Mouse (Mus musculus) forebrain, embryonic 14.5 days (tissue): ENCODE data around the gene Nek1. TPM values are rescaled to one million over a fixed set of nuclear protein-coding genes. Genes with fewer than 3 reads are reported as not detected.

Experiments used
- ATAC-seq: fragments of 200-750 bp; cut with Nextera tagmentation; 2 replicates; pipeline ENCODE4 v1.8.0; 2017; ENCODE audit warnings: mild to moderate bottlenecking, moderate library complexity
- DNase-seq: peaks from one replicate; pipeline ENCODE4 v3.0.0-alpha.2; 2015; ENCODE audit warnings: low spot score
- H3K27ac ChIP-seq: fragments of 300-500 bp; sonication (generic); 2 replicates; pipeline ENCODE4 v1.5.1; 2014; ENCODE audit warnings: low read depth, mild to moderate bottlenecking, control low read depth, low read length, moderate library complexity
- H3K27me3 ChIP-seq: fragments of 300-500 bp; sonication (generic); replicated peaks from 2 replicates; pipeline ENCODE4 v1.6.1; 2014; ENCODE audit warnings: low read length, control low read depth, mixed read lengths; ENCODE audit not compliant: control insufficient read depth, insufficient read depth
- H3K36me3 ChIP-seq: fragments of 300-500 bp; sonication (generic); 2 replicates; pipeline ENCODE4 v1.6.1; 2014; ENCODE audit warnings: low read length, control low read depth; ENCODE audit not compliant: control insufficient read depth, insufficient read depth
- H3K4me1 ChIP-seq: fragments of 300-500 bp; sonication (generic); 2 replicates; pipeline ENCODE4 v1.6.1; 2014; ENCODE audit warnings: antibody characterized with exemption, low read length, control low read depth; ENCODE audit not compliant: control insufficient read depth, insufficient read depth
- H3K4me2 ChIP-seq: fragments of 300-500 bp; sonication (generic); 2 replicates; pipeline ENCODE4 v1.6.1; 2014; ENCODE audit warnings: mild to moderate bottlenecking, control low read depth, low read length
- H3K4me3 ChIP-seq: fragments of 300-500 bp; sonication (generic); 2 replicates; pipeline ENCODE4 v1.5.1; 2014; ENCODE audit warnings: low read depth, low read length, control low read depth
- H3K9ac ChIP-seq: fragments of 300-500 bp; sonication (generic); 2 replicates; pipeline ENCODE4 v1.6.1; 2014; ENCODE audit warnings: mild to moderate bottlenecking, low read length, control low read depth, moderate library complexity
- H3K9me3 ChIP-seq: fragments of 300-500 bp; sonication (generic); replicated peaks from 2 replicates; pipeline ENCODE4 v1.6.1; 2016; ENCODE audit warnings: low read length, control low read depth, mixed read lengths; ENCODE audit not compliant: control insufficient read depth
- WGBS: fragments of 180-500 bp; shearing (Covaris S2); extraction: QIAGEN DNeasy Blood & Tissue Kit; methylation state at CpG from one replicate; pipeline ENCODE4 v1.1.7; 2014; 5-methylcytosine and 5-hydroxymethylcytosine counted together
- polyA plus RNA-seq: library from polyadenylated mRNA; unstranded; fragments of >200 nt; fragmentation: Nextera tagmentation; extraction: Ambion mirVana; gene quantifications from 2 replicates; pipeline ENCODE4 v1.2.1, GENCODE M21; 2014

Gene Nek1
- polyA plus RNA-seq, 1 experiment from 2014 or later = 19.9 TPM

GRCm38 (mm10) chr8:61150596-61150995 lies 157.6 kb downstream of the Nek1 start:
- no peak overlapping the region for H3K4me2 ChIP-seq
- no peaks in the 10 kb centered on the region for H3K27me3 ChIP-seq
- ATAC-seq (no peak), DNase-seq (no peak)
- H3K4me3 ChIP-seq = no peak overlapping the region
- WGBS = 75% methylated on average over 4 of the region's 4 CpGs
- no peak overlapping the region for H3K27ac ChIP-seq
- H3K9ac ChIP-seq = no peak overlapping the region
- no peaks in the 10 kb centered on the region for H3K36me3 ChIP-seq
- no peaks in the 10 kb centered on the region for H3K4me1 ChIP-seq
- no peaks in the 10 kb centered on the region for H3K9me3 ChIP-seq

- ATAC-seq = no peak
- no peaks in the 10 kb centered on the region for H3K36me3 ChIP-seq
- H3K27ac ChIP-seq = no peak overlapping the region
- no peaks in the 10 kb centered on the region for H3K9me3 ChIP-seq
- H3K4me1 ChIP-seq = no peaks in the 10 kb centered on the region
- no peaks in the 10 kb centered on the region for H3K27me3 ChIP-seq
- 57% methylated on average over 1 of the region's 1 CpGs for WGBS
- no peak overlapping the region for H3K9ac ChIP-seq
- no peak overlapping the region for H3K4me3 ChIP-seq
- DNase-seq = no peak
- no peak overlapping the region for H3K4me2 ChIP-seq
Observed at GRCm38 (mm10) chr8:61156406-61156805, 163.4 kb downstream of the Nek1 start.

GRCm38 (mm10) chr8:61158540-61158939 lies 165.5 kb downstream of the Nek1 start:
- ATAC-seq (no peak), DNase-seq (no peak)
- Histone ChIP-seq H3K27ac (no peak overlapping the region), H3K4me3 (no peak overlapping the region), H3K9ac (no peak overlapping the region), H3K36me3 (no peaks in the 10 kb centered on the region), H3K27me3 (no peaks in the 10 kb centered on the region), H3K9me3 (no peaks in the 10 kb centered on the region), H3K4me1 (no peaks in the 10 kb centered on the region), H3K4me2 (no peak overlapping the region)
- WGBS = 92% methylated on average over 3 of the region's 3 CpGs

- Histone ChIP-seq H3K4me1 (no peaks in the 10 kb centered on the region), H3K9me3 (no peaks in the 10 kb centered on the region), H3K4me3 (no peak overlapping the region), H3K36me3 (no peaks in the 10 kb centered on the region), H3K4me2 (no peak overlapping the region), H3K27me3 (no peaks in the 10 kb centered on the region), H3K27ac (no peak overlapping the region), H3K9ac (no peak overlapping the region)
- ATAC-seq (no peak), DNase-seq (no peak)
- WGBS = 90% methylated on average over 6 of the region's 6 CpGs
Observed at GRCm38 (mm10) chr8:61161461-61162185, 168.6 kb downstream of the Nek1 start.

GRCm38 (mm10) chr8:61162186-61162566 lies 169.2 kb downstream of the Nek1 start:
- WGBS = 82% methylated on average over 1 of the region's 1 CpGs
- no peaks in the 10 kb centered on the region for H3K9me3 ChIP-seq
- H3K4me3 ChIP-seq = no peak overlapping the region
- no peak overlapping the region for H3K27ac ChIP-seq
- DNase-seq (no peak), ATAC-seq (no peak)
- H3K4me2 ChIP-seq = no peak overlapping the region
- H3K27me3 ChIP-seq = no peaks in the 10 kb centered on the region
- no peaks in the 10 kb centered on the region for H3K4me1 ChIP-seq
- no peaks in the 10 kb centered on the region for H3K36me3 ChIP-seq
- H3K9ac ChIP-seq = no peak overlapping the region

- Histone ChIP-seq H3K4me1 (no peaks in the 10 kb centered on the region), H3K9me3 (no peaks in the 10 kb centered on the region), H3K4me3 (no peak overlapping the region), H3K4me2 (no peak overlapping the region), H3K36me3 (no peaks in the 10 kb centered on the region), H3K27me3 (no peaks in the 10 kb centered on the region), H3K27ac (no peak overlapping the region), H3K9ac (no peak overlapping the region)
- DNase-seq (no peak), ATAC-seq (no peak)
- WGBS = 83% methylated on average over 3 of the region's 3 CpGs
Observed at GRCm38 (mm10) chr8:61171546-61171945, 178.6 kb downstream of the Nek1 start.

- 72% methylated on average over 7 of the region's 7 CpGs for WGBS
Observed at GRCm38 (mm10) chr8:61173921-61174492, 181.0 kb downstream of the Nek1 start.

GRCm38 (mm10) chr8:61175876-61176275 lies 182.9 kb downstream of the Nek1 start:
- Histone ChIP-seq H3K9me3 (no peaks in the 10 kb centered on the region), H3K9ac (no peak overlapping the region), H3K4me3 (no peak overlapping the region), H3K36me3 (no peaks in the 10 kb centered on the region), H3K27me3 (no peaks in the 10 kb centered on the region), H3K4me2 (no peak overlapping the region), H3K27ac (no peak overlapping the region), H3K4me1 (no peaks in the 10 kb centered on the region; the same call in 1 of the 2 replicates)
- ATAC-seq (no peak), DNase-seq (no peak)
- 99% methylated on average over 2 of the region's 2 CpGs for WGBS

More at GRCm38 (mm10) chr8:61173921-61174492, 181.0 kb downstream of the Nek1 start:
- no peak overlapping the region for H3K4me2 ChIP-seq
- H3K9ac ChIP-seq = no peak overlapping the region
- H3K27me3 ChIP-seq = no peaks in the 10 kb centered on the region
- H3K9me3 ChIP-seq = no peaks in the 10 kb centered on the region
- DNase-seq (no peak), ATAC-seq (no peak)
- H3K36me3 ChIP-seq = no peaks in the 10 kb centered on the region
- H3K27ac ChIP-seq = no peak overlapping the region
- H3K4me1 ChIP-seq = no peaks in the 10 kb centered on the region; the same call in 1 of the 2 replicates
- H3K4me3 ChIP-seq = no peak overlapping the region
